Mouse (Mus musculus): ENCODE data around the gene Qrfp.

The Qrfp gene

DNA sequence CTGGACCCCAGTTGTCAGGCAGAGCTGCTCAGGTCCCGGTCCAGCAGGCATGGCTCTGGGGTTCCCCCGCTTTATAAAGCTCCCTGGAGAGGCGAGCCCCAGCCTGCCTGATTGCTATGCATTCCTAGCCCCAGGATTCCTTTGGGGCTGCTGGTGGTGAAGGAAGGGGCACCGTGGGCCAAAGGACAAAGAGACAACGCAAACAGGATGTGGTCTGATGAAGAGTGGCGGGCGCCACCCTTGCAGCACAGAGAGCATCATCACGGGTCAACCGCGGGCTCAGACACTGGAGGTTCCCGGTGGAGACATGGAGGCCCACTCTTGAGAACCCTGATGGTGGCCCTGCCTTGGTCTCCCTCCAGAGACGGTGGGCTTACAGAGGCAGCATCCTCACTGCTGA is at the start of gene Qrfp:
Qrfp (minus strand) TSS at position 137 of the 400 bp plus-strand sequence.
- no peak for DNase-seq

DNA sequence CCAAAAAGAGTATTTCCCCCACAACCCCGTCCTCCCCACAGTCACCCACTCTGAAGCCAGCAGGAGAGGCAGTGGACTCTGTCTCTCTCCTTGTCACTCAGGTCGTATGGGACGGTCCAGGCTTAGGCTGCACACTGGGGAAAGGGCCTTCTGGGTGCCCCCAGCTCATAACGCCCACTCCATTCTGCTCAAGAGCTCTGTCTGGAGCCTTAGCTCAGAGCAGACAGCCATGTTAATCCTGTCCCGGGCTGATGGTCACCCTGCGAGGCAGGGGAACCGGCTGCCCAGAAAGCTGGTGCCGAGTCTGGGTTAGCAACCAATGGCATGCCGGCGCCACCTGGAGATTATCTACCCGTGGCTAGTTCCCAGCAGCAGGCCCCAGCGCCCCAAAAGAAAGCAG is 48.1 kb upstream of the Qrfp start:
- no peak for DNase-seq

DNA sequence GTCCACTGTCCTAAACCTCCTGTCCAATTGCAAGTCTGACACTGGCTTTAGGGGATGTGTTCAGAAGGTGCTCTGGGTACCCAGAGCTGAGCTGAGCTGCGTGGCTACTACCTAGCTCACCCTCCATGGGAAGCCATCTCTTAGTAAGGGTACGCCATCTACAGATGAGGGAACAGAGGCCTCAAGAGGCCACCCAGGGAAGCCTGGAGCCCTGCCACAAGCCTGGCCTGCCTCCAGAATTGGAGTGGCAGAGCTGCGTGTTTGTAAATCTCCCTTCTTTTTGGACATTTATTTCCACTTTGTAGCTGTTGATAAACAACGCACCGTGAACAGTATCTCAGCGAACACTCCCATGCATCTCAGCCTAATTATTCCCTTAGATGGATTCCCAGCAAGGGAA is 46.8 kb upstream of the Qrfp start:
- DNase-seq, result no peak

DNA sequence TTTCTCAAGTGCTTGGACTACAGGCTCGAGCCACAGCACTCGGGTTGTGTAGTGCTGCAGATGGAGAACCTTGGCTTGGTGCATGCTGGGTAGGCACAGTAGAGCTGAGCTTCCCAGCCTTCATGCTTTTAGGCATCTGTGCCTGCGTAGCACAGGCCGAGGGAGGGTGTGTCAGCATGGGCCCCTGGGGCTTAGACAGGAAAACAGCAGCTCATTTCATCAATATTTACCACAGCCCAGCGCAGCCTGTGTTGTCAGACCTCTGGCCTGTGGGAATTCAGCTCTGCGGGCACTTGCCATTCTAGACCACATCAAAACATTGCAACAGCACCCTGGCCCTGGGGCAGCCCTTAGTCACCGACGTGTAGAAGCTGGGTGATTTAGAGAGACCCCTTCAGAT is 45.6 kb upstream of the Qrfp start:
- no peak for DNase-seq

DNA sequence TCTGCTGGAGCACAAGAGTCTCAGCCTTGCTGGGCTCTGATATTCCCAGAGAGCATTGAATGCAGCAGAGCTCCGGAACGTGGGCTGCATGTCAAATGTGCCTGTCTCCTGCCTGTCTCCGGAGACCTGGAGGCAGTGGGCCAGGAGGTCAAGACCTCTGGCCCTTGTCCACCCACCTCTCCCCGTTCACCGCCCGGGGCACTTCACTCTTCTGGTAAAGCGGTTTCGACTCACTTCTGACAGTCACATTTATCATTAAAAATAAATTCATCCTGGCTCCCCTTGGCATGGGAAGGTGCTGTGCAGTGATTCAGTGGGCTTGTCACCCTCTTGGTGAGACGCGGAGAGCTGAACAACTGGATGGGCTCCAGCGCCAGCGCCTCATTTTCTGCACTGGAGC is 39.8 kb upstream of the Qrfp start:
- DNase-seq, result no peak

DNA sequence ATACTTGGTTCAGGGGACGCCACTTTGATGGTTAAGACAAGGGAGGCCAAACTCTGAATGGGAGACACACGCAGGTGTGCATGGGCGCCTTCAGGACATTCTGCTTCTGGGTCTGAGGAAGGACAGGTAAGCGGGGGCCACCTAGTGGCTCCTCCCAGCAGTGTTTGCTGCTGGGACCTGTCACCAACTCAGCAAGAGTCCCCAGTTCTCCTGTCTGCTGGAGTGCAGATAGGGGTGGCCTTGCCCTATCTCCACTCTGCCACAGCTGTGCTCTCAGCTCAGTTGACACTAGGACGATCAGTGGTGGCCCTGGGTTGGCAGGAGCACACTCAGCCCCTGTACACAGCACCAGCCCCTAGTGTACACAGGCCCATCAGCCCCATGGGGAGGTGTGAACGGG is 37.5 kb upstream of the Qrfp start:
- DNase-seq, result peak; percentile 58

DNA sequence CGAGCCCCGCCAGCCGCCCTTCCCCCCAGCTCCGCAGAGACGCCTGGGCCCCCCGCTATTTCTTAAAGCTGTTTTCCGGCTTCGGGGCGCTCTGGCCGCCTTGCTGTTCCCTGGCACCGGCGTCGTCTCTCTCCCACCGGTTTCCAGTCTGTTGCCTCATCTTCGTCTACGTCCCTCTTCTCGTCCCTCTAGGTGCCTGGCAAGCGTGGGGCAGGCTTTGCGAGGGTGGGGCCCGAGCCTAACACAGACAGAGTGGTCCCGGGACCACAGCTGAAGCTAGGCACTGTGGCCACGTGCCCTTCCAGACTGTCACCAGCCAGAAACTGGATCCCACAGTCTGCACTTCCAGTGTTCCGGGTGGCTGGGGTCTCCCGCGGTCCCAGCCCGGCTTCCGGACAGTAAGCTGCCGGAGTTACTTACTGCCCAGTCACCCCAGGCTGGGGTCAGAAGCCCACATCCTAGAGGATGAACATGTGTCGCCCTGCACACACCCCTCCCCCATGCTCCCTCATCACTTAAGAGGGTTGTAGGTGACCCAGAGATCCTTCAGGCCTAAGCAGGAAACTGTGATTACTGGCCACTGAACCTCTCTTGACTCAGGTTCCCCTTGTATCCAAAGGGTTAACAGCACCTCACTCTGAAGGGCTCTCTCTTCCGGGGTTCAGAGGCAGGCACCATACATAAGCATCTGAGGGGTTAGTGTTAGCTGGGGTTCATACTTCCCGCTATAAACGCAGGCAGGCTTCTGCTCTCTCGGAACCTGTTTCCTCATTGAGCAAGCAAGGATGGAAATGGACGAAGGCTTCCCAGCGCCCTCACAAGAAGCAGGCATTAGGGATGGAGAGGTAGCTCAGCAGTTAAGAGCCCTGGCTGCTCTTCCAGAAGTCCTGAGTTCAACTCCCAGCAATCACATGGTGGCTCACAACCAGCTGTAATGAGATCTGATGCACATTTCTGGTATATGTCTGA is 36.6 kb upstream of the Qrfp start:
- DNase-seq, result no peak

DNA sequence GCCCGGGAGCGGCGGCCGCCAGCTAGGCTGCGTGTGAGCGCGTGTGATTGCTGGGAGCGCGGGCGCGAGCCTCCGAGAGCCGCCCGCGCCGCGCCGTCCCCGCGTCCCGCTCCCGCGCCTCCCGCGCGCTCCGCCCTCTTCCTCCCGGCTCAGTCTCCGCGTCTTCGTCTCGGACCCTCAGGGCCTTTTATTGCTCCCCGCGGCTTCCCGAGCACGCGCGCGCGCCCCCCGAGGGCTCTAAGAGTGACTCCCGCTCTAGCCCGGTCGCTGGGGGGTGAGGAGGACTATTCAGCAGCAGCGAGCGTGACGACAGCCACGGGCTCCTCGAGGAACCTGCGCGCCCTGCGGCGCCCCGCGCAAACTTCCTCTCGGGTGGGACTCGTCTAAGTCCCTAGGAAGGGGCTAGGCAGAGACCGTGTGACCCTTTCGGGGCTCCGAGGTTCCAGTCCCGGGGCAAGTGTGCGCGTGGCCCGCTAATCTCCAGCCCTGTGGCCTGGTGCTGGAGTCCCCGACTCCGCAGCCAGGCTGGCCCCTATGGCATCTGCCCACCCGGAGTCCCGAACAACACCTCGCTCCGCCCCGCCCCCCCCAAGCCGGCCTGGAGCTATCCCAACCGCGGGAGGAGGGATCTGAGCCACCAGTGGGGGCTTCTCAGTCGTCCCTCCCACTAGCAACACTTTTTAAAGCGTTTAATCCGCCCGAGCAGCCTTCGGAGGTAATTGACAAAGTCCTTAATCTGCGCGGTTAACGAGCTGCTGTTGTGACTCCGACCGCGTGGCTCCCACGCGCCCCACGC is 35.7 kb upstream of the Qrfp start, which contains the start of gene Fibcd1:
Fibcd1 (minus strand) TSS at position 110 of the 796 bp plus-strand sequence.
- DNase-seq, result no peak

DNA sequence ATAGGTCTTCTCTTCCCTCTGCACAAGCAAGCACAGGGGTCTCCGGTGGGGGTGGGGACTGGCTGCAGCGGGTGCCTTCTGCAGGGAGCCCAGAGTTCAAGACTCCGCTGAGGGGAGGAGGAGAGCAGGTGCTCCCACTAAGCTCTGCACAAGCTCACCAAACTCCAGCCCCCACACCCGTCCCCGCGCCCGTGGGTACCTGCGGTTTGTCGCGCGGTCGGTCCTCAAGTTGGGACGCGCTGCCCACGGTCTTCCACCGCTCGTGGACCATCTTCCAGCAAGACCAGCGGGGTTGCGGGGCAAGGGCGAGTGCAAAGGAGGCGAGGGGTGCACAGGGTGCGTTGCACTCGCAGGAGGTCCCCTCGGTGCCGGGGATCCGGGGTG is 35.1 kb upstream of the Qrfp start:
- DNase-seq, result no peak

DNA sequence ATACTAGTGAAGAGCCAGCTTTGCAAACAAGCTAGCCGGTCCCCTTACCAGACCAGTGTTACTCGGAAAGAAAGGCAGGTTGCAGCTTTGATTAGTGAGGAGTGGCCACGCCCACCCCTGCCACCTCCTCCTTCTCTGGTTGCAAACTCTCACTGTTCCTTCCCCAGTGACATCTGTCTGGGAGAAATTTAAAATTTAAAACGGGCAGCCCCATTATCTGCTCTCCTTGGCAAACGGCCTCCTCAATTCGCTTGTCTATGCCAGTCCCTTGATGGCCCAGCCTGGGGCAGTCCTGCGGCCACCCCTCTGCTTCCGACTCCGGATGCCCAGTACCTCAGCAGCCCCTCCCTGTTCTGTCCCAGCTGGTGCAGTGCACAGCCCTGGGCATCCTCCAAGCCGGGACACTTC is 34.4 kb upstream of the Qrfp start:
- no peak for DNase-seq

DNA sequence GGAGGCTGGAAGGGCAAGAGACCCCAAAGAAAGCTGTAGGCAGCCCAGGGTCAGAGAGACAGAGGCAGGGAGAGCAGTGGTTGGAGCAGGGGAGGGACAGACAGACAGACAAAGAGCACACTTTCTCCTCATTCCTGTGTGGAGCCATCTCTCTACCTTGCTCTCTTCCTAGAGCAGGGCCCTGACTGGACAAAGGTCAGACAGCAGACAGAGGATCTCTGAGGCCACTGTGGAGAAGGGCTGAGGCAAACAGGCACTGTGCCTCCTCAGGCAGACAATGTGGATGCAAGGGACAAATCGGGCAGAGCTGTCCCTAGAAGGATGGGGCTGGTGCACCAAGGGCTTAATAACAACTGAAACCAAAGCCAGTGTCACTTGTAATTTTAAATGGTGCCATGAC is 28.5 kb upstream of the Qrfp start:
- DNase-seq, result no peak

DNA sequence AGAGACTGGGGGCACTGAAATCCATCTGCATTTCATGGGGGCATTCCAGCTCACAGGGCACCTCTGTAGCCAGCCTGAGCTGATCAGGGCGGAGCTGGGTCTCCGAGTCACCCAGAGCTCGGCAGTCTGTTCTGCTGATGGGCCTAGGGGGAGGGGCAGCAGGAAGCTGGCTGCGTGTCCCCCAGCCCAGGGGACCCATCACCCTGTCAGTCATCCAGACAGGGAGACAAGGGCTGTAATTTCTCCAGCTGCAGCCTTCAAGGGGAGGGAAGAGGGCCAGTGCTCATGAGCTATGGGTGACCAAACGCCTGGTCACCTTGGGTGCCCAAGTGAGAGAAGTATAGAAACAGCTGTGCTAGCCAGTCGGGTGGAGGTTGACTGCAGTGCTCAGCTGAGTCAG is 26.6 kb upstream of the Qrfp start:
- DNase-seq, result no peak

DNA sequence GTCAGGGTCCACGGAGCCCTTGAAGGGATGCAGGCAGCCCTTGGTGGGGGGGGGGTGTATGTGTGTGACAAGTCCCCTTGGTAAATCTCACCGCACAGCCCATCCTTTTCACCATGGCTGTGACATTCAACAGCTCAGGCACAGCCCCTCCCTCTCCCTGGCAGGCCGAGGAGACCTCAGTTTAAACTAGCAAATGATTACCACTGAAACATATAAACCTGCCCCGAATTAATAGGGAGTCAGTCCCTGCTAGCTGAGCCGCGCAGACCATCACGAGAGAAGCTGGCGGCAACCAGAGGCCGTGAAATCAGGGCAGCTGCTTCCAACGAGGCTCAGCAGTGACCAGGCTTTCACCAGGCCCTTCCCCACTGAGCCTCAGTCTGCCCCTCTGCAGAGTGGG is 25.7 kb upstream of the Qrfp start:
- DNase-seq, result peak; percentile 74

DNA sequence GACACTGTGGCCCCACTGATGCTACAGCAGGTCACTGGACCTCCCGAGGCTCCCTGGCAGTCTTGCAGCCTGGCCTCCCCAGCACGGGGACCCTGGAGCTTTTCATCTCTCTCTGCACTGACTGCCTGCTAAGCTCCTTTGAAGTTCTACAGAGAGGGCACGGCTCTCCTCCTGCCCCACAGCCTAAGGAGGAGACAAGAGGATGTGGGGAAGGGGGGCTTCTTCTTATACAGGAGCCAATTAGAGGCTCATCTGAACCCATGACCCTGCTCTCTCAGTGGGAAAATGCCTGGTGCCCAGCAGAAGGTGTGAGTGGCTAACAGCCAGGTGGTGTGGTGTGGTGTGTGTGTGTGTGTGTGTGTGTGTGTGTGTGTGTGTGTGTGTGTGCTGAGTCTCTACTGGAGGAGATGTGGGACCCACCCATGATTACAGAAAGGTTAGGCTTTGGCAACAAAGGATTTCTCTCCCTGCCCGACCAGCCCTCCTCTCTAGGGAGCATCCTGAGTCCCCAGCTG is 18.0 kb upstream of the Qrfp start:
- no peak for DNase-seq

DNA sequence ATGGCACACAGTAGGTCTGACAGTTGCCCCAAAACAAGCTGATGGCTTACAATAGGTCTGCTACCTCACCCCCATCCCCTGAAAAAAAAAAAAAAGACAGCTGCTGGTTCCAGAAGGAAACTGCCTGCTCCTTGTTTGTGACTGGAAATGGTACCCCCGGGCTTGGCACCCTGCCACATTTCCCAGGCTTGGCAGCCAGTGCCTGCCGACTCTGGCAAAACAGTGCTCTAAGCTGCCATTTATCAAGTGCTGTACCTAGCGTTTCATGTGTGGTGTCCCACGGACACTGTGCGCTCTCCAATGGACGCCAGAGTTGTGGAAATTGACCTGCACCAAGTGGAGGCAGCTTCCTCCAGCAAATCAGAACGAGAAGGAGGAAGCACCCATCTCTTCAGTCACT is 17.5 kb upstream of the Qrfp start:
- DNase-seq, result peak; percentile 78

DNA sequence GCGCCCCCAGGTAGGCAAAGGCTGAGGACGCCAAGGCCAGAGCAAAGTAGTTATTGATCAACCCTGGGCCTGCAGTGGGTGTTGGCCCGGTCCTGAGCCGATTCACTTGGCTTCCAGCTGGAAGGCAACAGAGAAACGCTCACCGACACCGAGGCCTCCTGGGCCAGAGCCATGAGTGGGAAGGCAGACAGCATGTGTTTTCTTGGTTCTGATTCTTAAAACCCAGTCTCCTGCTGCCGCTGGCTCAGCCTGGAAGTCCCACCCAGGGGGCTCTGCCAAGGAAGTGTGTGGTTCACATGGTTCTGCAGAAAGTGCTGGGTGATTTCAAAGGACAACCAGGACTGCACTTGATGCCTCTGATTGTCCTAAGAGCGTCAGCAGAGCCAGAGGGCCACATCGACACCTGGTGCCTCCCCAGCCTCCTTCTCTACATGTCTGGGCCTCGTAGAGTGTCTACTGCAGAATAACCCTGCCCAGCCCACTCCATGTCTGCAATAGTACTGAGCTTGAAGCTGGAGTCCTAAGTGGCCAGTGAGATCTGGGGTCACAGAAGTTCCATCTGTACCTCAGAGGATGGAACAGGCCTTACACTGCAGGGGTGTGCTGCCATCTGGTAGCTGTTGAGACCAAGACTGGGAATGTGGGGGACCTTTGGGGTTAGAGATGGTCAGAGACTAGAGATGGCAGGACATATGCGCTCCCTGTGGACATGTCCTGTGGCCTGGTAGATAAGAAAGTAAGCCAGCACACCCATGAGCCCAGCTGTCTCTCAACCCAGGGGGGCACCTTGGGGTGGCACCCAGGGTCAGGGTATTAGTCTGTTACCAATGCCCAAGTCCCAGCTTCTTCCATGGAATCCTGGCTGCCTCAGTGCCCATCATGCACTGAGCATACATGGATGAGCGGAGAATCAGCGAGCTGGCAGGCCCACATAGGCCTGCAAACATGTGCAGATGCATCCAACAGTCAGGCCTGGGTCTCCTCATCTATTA is 16.0 kb upstream of the Qrfp start:
- DNase-seq, result no peak

DNA sequence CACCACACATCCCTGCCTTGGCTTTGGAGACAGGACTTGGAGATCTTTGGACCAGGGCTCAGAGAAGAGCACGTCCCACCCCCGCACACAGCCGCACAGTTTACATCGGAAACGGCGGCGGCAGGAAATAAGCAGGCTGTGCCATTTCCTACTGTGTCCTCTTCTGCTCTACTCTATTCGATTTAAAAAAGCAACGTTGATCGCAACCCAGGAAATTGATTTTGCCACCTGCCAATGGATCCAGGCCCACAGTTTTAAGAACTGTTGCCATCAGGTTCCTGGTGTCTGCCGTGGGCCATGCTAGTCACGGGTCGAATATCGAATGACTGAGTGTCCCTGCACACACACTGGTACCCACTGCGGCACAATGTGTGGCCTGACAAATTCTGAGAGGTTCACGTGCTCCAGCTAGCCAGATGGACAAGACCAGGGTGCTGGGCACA is 15.1 kb upstream of the Qrfp start:
- DNase-seq, result no peak

DNA sequence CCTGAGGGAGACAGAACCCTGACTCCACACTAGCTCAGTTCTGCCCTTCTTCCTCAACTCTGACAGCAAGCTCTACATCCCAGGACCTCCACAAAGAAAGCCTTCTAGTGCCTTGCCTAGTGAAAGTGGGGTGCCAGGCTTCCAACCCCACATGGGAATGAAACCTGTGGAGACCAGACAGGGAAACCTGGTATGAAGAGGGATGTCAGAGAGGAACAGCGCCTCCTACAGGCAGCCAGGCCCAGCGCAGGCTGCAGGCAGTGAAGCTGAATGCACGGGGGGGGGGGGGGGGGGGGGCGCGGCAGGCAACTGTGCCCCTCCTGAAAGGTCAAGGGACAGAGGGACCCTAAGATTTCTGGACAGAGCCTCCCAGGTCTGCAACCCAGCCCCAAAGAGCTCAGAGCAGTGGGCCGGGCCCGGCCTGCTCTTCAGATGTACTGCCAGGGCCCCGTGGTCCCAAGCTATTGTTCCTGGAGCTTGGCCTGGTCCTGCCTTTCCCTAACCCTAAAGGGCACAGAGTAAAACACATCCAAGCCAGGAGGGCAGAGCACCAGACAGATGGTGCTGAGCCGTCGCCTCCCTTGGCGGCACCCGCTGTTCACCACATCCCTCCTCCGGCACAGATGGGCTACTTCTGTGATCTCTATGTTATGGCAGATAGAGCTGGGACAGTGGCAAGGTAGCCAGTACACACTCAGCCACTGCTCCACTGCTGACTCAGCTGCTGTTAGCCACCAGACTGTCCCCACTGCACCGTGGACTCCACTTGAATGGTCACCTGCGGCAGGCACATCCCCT is 13.8 kb upstream of the Qrfp start:
- DNase-seq, result no peak

DNA sequence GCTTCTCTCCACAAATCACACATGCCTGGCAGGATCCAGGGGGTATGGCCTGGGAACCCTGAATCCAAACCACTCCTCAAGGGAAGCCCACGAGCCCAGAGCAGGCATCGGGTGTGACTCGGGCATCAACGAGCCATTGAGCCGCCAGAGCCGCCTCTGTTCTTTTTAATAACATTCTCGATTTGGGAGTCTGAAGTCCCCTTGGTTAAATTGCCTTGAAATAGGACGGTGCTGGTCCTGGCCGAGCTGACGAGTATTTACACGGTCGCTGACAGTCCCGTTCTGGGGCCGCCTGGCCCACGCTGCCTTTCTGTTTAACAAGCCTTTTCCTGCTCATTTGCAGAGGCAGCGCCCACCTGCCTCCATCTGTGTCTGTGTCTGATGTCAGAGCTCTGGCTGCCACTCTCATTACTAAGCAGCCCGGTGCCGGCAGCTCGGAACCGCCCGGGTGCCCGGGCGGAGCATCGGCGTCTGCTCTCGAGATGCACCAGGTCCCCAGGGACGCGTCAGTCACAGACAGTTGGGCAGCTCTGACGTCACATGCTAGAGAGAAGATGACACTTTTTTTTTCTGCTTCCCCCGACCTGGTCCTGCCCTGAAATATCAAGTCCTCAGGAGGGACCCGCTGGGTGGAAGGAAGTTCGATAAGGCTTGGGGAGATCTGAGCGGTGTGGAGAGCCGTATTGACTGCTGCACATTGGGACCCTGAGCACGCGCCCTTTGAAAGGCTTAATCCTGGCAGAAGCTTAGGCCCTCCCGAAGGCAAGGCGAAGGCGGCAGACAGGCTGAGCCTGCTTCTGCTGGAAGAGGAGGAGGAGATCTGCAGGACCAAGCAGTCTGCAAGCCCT is 12.4 kb upstream of the Qrfp start:
- DNase-seq, result no peak

DNA sequence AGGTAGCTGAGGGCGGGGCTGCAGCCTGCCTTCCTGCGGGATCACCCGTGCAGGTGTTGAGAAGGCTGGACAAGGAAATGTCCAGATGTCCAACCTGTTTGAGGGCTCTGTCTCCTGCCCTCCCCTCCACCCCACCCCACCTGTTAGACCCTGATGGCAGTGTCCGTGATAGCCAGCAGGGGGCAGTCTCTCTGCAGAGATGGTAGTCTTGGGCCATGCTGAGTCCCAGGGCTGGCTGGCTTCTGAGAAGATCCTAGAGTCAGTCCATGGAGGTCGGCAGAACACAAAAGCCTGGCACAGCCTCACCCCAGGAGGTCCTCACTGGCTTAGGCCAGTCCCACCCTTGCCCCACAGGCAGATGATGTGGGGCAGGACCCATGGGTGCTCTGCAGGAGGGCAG is 5.0 kb upstream of the Qrfp start:
- peak; percentile 82 for DNase-seq

DNA sequence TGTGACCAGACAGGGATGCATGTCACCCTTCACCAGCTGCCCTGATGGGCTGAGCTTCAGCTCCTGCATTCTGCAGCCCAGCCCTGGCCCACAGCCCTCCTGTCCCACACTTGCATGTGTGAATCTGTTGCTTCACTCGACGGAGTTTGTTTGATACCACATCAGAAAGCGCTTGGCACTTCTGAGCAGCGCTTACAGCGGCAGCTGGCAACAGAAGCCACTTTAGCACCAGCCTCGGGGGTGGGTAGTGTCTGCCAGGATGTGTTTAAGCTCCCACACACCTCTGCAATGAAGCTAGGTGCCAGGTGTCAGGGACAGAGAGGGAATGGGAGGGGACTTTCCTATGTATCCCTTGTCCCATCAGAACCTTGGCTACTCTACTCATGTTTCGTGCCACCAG is 4.3 kb upstream of the Qrfp start:
- no peak for DNase-seq
